Mouse (Mus musculus) heart, postnatal 0 days (tissue): Measurements from ENCODE around the gene Cd22. TPM values are rescaled to one million over a fixed set of nuclear protein-coding genes. Genes with fewer than 3 reads are reported as not detected.
"Not testable (repeated sequence)": the region's sequence is repeated elsewhere in the genome, so short reads cannot be mapped to it uniquely, and the experiment has no call there.

Source experiments
- ATAC-seq: fragments of 200-750 bp; cut with Nextera tagmentation; 2 replicates; pipeline ENCODE4 v1.8.0; 2017; ENCODE audit warnings: low read depth, moderate number of reproducible peaks, moderate library complexity; ENCODE audit not compliant: insufficient read depth
- DNase-seq: peaks from one replicate; pipeline ENCODE4 v3.0.0-alpha.2; 2016; ENCODE audit warnings: low spot score
- H3K27ac ChIP-seq: fragments of 300-500 bp; sonication (generic); 2 replicates; pipeline ENCODE4 v1.5.1; 2014; ENCODE audit warnings: low read depth, mild to moderate bottlenecking
- H3K27me3 ChIP-seq: fragments of 300-500 bp; sonication (generic); 2 replicates; pipeline ENCODE4 v1.6.1; 2014; ENCODE audit warnings: low read length, mixed read lengths; ENCODE audit not compliant: control insufficient read depth, insufficient read depth
- H3K36me3 ChIP-seq: fragments of 300-500 bp; sonication (generic); replicated peaks from 2 replicates; pipeline ENCODE4 v1.6.1; 2014; ENCODE audit warnings: low read length, mixed read lengths; ENCODE audit not compliant: control insufficient read depth, insufficient read depth
- H3K4me1 ChIP-seq: fragments of 300-500 bp; sonication (generic); 2 replicates; pipeline ENCODE4 v1.6.1; 2014; ENCODE audit warnings: antibody characterized with exemption; ENCODE audit not compliant: control insufficient read depth, insufficient read depth
- H3K4me2 ChIP-seq: fragments of 300-500 bp; sonication (generic); 2 replicates; pipeline ENCODE4 v1.6.1; 2014; ENCODE audit warnings: low read depth, mild to moderate bottlenecking, low read length, moderate library complexity
- H3K4me3 ChIP-seq: fragments of 300-500 bp; sonication (generic); 2 replicates; pipeline ENCODE4 v1.5.1; 2014; ENCODE audit warnings: low read depth, low read length
- H3K9ac ChIP-seq: fragments of 300-500 bp; sonication (generic); replicated peaks from 2 replicates; pipeline ENCODE4 v1.6.1; 2014; ENCODE audit warnings: low read depth, low read length, mixed read lengths
- H3K9me3 ChIP-seq: fragments of 300-500 bp; sonication (generic); replicated peaks from 2 replicates; pipeline ENCODE4 v1.6.1; 2016; ENCODE audit warnings: low read length; ENCODE audit not compliant: control insufficient read depth
- CTCF ChIP-seq: IDR thresholded peaks from 2 replicates; pipeline ENCODE4 v1.5.1; 2016; ENCODE audit warnings: antibody characterized with exemption, control low read depth, low read depth
- EP300 ChIP-seq: IDR thresholded peaks from 2 replicates; pipeline ENCODE4 v1.6.1; 2016; ENCODE audit warnings: antibody characterized with exemption, low read depth
- WGBS: fragments of 180-500 bp; shearing (Covaris S2); extraction: QIAGEN DNeasy Blood & Tissue Kit; methylation state at CpG from one replicate; pipeline ENCODE4 v1.1.7; 2014; 5-methylcytosine and 5-hydroxymethylcytosine counted together
- polyA plus RNA-seq: library from polyadenylated mRNA; unstranded; fragments of >200 nt; fragmentation: Nextera tagmentation; extraction: Ambion mirVana; gene quantifications from 2 replicates; pipeline ENCODE4 v1.2.1, GENCODE M21; 2015
- total RNA-seq: library from RNA; depleted of rRNA; stranded (reverse); fragments of >200 nt; gene quantifications from 2 replicates; pipeline ENCODE4 v1.2.3, GENCODE M21; 2014; ENCODE audit warnings: low replicate concordance; rRNA removed

The Cd22 gene
- not detected in 2 replicates for total RNA-seq
- 0.08 and 0.23 TPM in 2 replicates for polyA plus RNA-seq

DNA sequence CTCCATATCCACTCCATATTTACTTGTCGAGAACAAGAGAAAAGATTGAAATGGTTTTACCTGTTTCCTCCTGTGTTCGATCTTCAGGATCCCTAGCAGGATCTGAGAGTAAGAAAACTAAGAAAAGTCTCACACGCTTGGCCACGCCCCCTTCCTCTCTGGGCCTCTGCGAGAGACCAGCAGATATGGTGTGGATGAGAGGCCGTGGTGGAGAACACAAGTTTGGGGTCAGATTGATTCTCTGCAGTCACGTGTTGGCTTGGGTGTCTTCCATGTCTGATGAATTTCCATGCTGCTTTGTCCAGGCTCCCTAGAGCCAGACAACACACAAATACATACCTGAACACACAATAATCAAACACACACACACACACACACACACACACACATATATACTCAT, at the start of gene Cd22:
Cd22 (minus strand) TSS at position 167 of the 400 bp plus-strand sequence.
- DNase-seq (no peak), ATAC-seq (no peak)
- no peak within 1 kb of the TSS for H3K27ac ChIP-seq
- H3K9ac ChIP-seq = no peak within 1 kb of the TSS
- WGBS = 40% methylated on average over 7 of the region's 7 CpGs
- H3K36me3 ChIP-seq = no peaks in the 10 kb centered on the region
- no peak within 1 kb of the TSS for H3K4me2 ChIP-seq
- TF ChIP-seq CTCF (no peak), EP300 (no peak)
- 0 out of 2 replicates have a peak, but pooled peaks cover 6% of the 10 kb centered on the region for H3K27me3 ChIP-seq
- no peaks in the 10 kb centered on the region for H3K4me1 ChIP-seq
- no peak within 1 kb of the TSS for H3K4me3 ChIP-seq
- no peaks in the 10 kb centered on the region for H3K9me3 ChIP-seq

DNA sequence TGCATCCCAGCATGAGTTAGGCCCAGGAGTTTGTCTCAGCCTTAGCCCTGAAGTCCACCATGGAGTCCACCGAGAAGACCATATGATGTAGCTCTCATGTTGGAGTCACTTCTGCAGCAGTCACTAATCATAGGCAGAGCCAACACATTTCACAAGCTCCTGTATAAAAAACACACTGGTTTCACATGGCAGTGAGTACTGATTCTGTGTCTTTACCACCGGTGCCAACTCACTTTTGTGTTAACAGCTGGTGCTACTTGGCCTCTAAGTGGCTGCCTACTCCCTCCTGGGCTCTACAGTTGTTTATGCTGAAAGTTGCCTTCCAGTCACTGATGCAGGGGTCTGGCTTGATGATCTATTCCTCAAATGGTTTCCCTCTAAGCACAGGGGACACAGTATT, 44.4 kb upstream of the Cd22 start, which contains the start of gene Hamp2:
Hamp2 (minus strand) TSS at position 101 of the 400 bp plus-strand sequence.
- H3K9me3 ChIP-seq, H3K36me3 ChIP-seq, H3K4me2 ChIP-seq, ATAC-seq, H3K4me1 ChIP-seq, DNase-seq, H3K9ac ChIP-seq, H3K4me3 ChIP-seq, H3K27ac ChIP-seq, H3K27me3 ChIP-seq: not testable (repeated sequence)
- 77% methylated on average over 2 of the region's 2 CpGs for WGBS

DNA sequence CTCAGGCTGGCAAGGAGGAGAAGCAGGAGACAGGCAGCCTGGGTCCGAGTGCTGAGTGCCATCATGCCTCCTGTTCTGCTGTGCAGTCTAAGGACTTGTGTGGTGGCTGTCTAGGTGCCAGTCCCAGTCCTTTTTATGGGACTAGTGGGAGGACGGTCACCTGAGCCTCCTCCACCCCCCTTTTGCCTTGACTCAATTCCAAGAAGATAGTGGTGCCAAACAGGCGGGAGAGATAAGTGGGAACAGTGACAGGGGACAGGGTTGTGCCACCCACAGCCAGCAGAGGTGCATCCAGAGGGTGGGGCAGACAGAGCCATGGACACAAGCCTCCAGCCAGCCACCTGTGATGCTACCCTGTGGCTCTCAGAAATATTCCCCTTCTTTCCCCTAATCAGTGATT, 43.9 kb upstream of the Cd22 start:
- Histone ChIP-seq H3K27ac (no peak overlapping the region), H3K9ac (no peak overlapping the region), H3K4me1 (no peaks in the 10 kb centered on the region), H3K9me3 (no peaks in the 10 kb centered on the region), H3K36me3 (no peaks in the 10 kb centered on the region), H3K27me3 (0 out of 2 replicates have a peak, but pooled peaks cover 3% of the 10 kb centered on the region), H3K4me3 (no peak overlapping the region), H3K4me2 (no peak overlapping the region)
- ATAC-seq (no peak), DNase-seq (no peak)
- TF ChIP-seq CTCF (no peak), EP300 (no peak)
- 33% methylated on average over 3 of the region's 3 CpGs for WGBS

DNA sequence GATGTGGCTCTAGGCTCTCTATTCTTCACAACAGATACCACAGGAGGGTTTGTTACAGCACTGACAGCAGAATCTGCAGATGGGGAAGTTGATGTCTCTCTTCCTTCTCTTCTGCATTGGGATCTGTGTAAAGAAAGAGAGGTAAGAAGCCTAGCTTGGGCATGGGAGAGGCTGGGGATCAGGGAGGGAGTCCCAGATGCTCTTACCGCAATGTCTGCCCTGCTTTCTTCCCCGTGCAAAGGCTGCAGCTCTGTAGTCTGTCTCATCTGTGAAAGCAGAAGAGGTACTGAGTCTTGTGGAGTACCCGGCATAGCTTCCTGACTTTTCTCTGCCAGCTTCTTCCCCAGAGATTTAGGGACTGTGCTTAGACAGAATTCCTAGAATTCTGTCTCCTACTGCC, 42.3 kb upstream of the Cd22 start:
- 33% methylated on average over 3 of the region's 3 CpGs for whole genome bisulfite sequencing
- ATAC-seq, H3K9ac ChIP-seq, H3K4me2 ChIP-seq, H3K9me3 ChIP-seq, H3K27ac ChIP-seq, H3K36me3 ChIP-seq, H3K4me3 ChIP-seq, H3K4me1 ChIP-seq, H3K27me3 ChIP-seq, DNase-seq: not testable (repeated sequence)

DNA sequence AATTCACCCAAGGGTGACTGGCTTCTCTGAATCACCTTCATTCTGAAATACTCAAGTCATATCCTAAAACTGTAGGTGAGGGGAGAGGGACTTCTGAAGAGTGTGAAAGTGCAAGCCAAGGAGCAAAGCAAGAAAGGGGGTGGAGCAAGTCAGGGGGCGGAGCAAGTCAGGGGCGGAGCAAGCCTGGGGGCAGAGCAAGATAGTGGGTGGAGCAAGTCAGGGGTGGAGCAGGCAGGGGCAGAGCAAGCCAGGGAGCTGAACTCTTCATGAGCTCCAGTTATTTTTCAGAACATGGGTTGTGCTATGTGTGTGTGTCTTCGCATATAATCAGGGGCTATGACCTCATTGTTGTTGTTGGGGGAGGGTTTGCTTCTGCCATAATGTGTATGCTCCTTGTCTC, 40.1 kb upstream of the Cd22 start:
- Histone ChIP-seq H3K4me2 (no peak overlapping the region), H3K4me3 (no peak overlapping the region), H3K9me3 (no peaks in the 10 kb centered on the region), H3K27me3 (0 out of 2 replicates have a peak, but pooled peaks cover 3% of the 10 kb centered on the region), H3K9ac (no peak overlapping the region), H3K4me1 (no peaks in the 10 kb centered on the region), H3K27ac (no peak overlapping the region), H3K36me3 (no peaks in the 10 kb centered on the region)
- WGBS = 74% methylated on average over 3 of the region's 3 CpGs
- DNase-seq = no peak
- TF ChIP-seq EP300 (no peak), CTCF (no peak)
- ATAC-seq = no peak

DNA sequence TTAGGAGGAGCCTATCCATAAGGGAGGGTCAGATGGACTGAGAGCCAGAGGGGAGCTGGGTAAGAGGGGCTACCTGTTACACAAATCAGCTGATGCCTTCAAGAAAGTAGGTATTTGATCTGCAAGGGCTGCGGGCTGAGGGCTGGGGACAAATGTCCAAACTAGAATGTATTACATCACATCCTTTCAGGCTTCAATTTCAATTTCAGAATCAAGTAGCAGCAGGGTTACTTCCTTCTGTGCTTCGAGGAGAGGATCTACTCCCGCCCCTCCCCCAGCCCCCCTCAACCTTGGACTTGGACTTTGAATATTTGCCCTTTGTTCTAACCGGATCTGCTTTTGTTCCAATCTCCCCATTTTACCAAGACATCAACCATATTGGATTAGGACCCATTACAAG, 37.1 kb upstream of the Cd22 start:
- 35% methylated on average over 4 of the region's 4 CpGs for WGBS

More for the DNA sequence above, 37.1 kb upstream of the Cd22 start:
- Histone ChIP-seq H3K36me3 (no peaks in the 10 kb centered on the region), H3K4me3 (no peak overlapping the region), H3K27me3 (no peaks in the 10 kb centered on the region), H3K4me1 (no peaks in the 10 kb centered on the region), H3K27ac (no peak overlapping the region), H3K9ac (no peak overlapping the region), H3K9me3 (no peaks in the 10 kb centered on the region), H3K4me2 (no peak overlapping the region)
- DNase-seq = no peak
- no peak for ATAC-seq
- TF ChIP-seq EP300 (no peak), CTCF (no peak)
